Mouse (Mus musculus): ENCODE data around the gene Flna. TPM values are rescaled to one million over a fixed set of nuclear protein-coding genes. Genes with fewer than 3 reads are reported as not detected.

Gene Flna
- polyA plus RNA-seq, 1 experiment from 2014 or later, result 170 TPM

- H3K4me2 ChIP-seq, result no peak within 1 kb of the TSS
- H3K4me1 ChIP-seq (ENCODE audit: control insufficient read depth, insufficient read depth, low read length), result no peaks in the 10 kb centered on the region
- no peak within 1 kb of the TSS for H3K9ac ChIP-seq (ENCODE audit: low read depth, low read length)
- H3K36me3 ChIP-seq (ENCODE audit: control insufficient read depth, insufficient read depth, low read length), result no peaks in the 10 kb centered on the region
- no peak within 1 kb of the TSS for H3K27ac ChIP-seq (ENCODE audit: low read depth, low read length)
- no peaks in the 10 kb centered on the region for H3K27me3 ChIP-seq (ENCODE audit: control insufficient read depth, insufficient read depth, low read length)
- no peaks in the 10 kb centered on the region for H3K9me3 ChIP-seq (replicated peaks; ENCODE audit: control insufficient read depth, low read length)
- H3K4me3 ChIP-seq (ENCODE audit: low read depth, low read length), result no peak within 1 kb of the TSS
- no peak for ATAC-seq (replicated peaks; ENCODE audit: insufficient number of reproducible peaks, low FRiP score, low TSS enrichment)
- WGBS (ENCODE audit: insufficient replicate concordance), result 84% methylated on average over 17 of the region's 17 CpGs
These were observed 72.7 kb downstream of the Flna start, which contains the start of gene Tktl1 for GRCm38 (mm10) chrX:74176959-74177358. Gene Tktl1, plus strand, starts transcription at chrX:74177259.

Small RNA genes lying within 50 kb of the gene (microRNA-seq; reads per million reads assigned to microRNA genes)
- 0.81 reads per million, percentile 9 among the genes with 10 or more reads in this experiment for gene Mir7091 (ENCODE audit: borderline number of aligned reads)

Other genes with a start within 250 kb of the Flna start
- 39.3 and 40.7 TPM in 2 replicates for gene Irak1, start 225.9 kb downstream of the Flna start, polyA plus RNA-seq (2014; fragmentation: Nextera tagmentation; extraction: Ambion mirVana)
- not detected in 2 replicates for gene Opn1mw, start 122.4 kb downstream of the Flna start, polyA plus RNA-seq (2014; fragmentation: Nextera tagmentation; extraction: Ambion mirVana)
- gene Mecp2, start 114.5 kb downstream of the Flna start, polyA plus RNA-seq (2014; fragmentation: Nextera tagmentation; extraction: Ambion mirVana), result 9.8 and 11.9 TPM in 2 replicates
- gene Tex28, start 82.0 kb downstream of the Flna start, polyA plus RNA-seq (2014; fragmentation: Nextera tagmentation; extraction: Ambion mirVana), result not detected in 2 replicates
- gene Tktl1, start 72.6 kb downstream of the Flna start, polyA plus RNA-seq (2014; fragmentation: Nextera tagmentation; extraction: Ambion mirVana), result not detected in 2 replicates
- 16.7 and 22.3 TPM in 2 replicates for gene Emd, start 4.9 kb upstream of the Flna start, polyA plus RNA-seq (2014; fragmentation: Nextera tagmentation; extraction: Ambion mirVana)
- 532 and 534 TPM in 2 replicates for gene Rpl10, start 21.0 kb upstream of the Flna start, polyA plus RNA-seq (2014; fragmentation: Nextera tagmentation; extraction: Ambion mirVana)
- gene Taz, start 32.1 kb upstream of the Flna start, polyA plus RNA-seq (2014; fragmentation: Nextera tagmentation; extraction: Ambion mirVana), result 49.1 and 58.2 TPM in 2 replicates
- gene Dnase1l1, start 32.5 kb upstream of the Flna start, polyA plus RNA-seq (2014; fragmentation: Nextera tagmentation; extraction: Ambion mirVana), result 10.5 and 11.5 TPM in 2 replicates
- gene Atp6ap1, start 47.3 kb upstream of the Flna start, polyA plus RNA-seq (2014; fragmentation: Nextera tagmentation; extraction: Ambion mirVana), result 90.6 and 131 TPM in 2 replicates
- gene Gdi1, start 55.2 kb upstream of the Flna start, polyA plus RNA-seq (2014; fragmentation: Nextera tagmentation; extraction: Ambion mirVana), result 131 and 162 TPM in 2 replicates
- gene Fam50a, start 63.2 kb upstream of the Flna start, polyA plus RNA-seq (2014; fragmentation: Nextera tagmentation; extraction: Ambion mirVana), result 52.9 and 54.2 TPM in 2 replicates
- gene Plxna3, start 79.2 kb upstream of the Flna start, polyA plus RNA-seq (2014; fragmentation: Nextera tagmentation; extraction: Ambion mirVana), result 5.3 and 6.9 TPM in 2 replicates
- gene Lage3, start 103.8 kb upstream of the Flna start, polyA plus RNA-seq (2014; fragmentation: Nextera tagmentation; extraction: Ambion mirVana), result 103 and 105 TPM in 2 replicates
- gene Ubl4a, start 123.4 kb upstream of the Flna start, polyA plus RNA-seq (2014; fragmentation: Nextera tagmentation; extraction: Ambion mirVana), result 66.5 and 71.0 TPM in 2 replicates
- 10.5 and 14.5 TPM in 2 replicates for gene Slc10a3, start 123.5 kb upstream of the Flna start, polyA plus RNA-seq (2014; fragmentation: Nextera tagmentation; extraction: Ambion mirVana)
- gene Fam3a, start 143.5 kb upstream of the Flna start, polyA plus RNA-seq (2014; fragmentation: Nextera tagmentation; extraction: Ambion mirVana), result 21.8 and 23.8 TPM in 2 replicates
- 19.4 and 23.2 TPM in 2 replicates for gene Ikbkg, start 143.5 kb upstream of the Flna start, polyA plus RNA-seq (2014; fragmentation: Nextera tagmentation; extraction: Ambion mirVana)
- gene G6pdx, start 179.4 kb upstream of the Flna start, polyA plus RNA-seq (2014; fragmentation: Nextera tagmentation; extraction: Ambion mirVana), result 25.7 and 26.6 TPM in 2 replicates
- not detected in 2 replicates for gene Gm6880, start 231.6 kb upstream of the Flna start, polyA plus RNA-seq (2014; fragmentation: Nextera tagmentation; extraction: Ambion mirVana)

Data from heart, embryonic 11.5 days (tissue).